Mouse (Mus musculus): ENCODE measurements around the gene Thoc6.

GRCm38 (mm10) chr17:23717003-23717402, 43.3 kb upstream of the Thoc6 start:
- TF ChIP-seq CTCF (IDR thresholded peaks at IDR 0.05; ENCODE audit: low read depth) (no peak), EP300 (IDR thresholded peaks at IDR 0.05; ENCODE audit: low read depth) (no peak)

Measured in liver, postnatal 0 days (tissue).